Mouse (Mus musculus) forebrain, postnatal 0 days (tissue): Measurements from ENCODE around the gene AW011738. TPM values are rescaled to one million over a fixed set of nuclear protein-coding genes. Genes with fewer than 3 reads are reported as not detected.

Experiments
- ATAC-seq: fragments of 200-750 bp; cut with Nextera tagmentation; 2 replicates; pipeline ENCODE4 v1.8.0; 2017; ENCODE audit warnings: mild to moderate bottlenecking, moderate library complexity
- DNase-seq: peaks from one replicate; pipeline ENCODE4 v3.0.0-alpha.2; 2015
- H3K27ac ChIP-seq: fragments of 300-500 bp; sonication (generic); 2 replicates; pipeline ENCODE4 v1.5.1; 2014; ENCODE audit warnings: low read depth, mild to moderate bottlenecking, antibody characterized with exemption, low read length, moderate library complexity, mixed read lengths
- H3K27me3 ChIP-seq: fragments of 300-500 bp; sonication (generic); 2 replicates; pipeline ENCODE4 v1.6.1; 2014; ENCODE audit warnings: mild to moderate bottlenecking, low read length, mixed read lengths; ENCODE audit not compliant: insufficient read depth
- H3K36me3 ChIP-seq: fragments of 300-500 bp; sonication (generic); 2 replicates; pipeline ENCODE4 v1.6.1; 2014; ENCODE audit warnings: mild to moderate bottlenecking, moderate library complexity; ENCODE audit not compliant: insufficient read depth
- H3K4me1 ChIP-seq: fragments of 300-500 bp; sonication (generic); 2 replicates; pipeline ENCODE4 v1.6.1; 2014; ENCODE audit warnings: antibody characterized with exemption; ENCODE audit not compliant: insufficient read depth
- H3K4me2 ChIP-seq: fragments of 300-500 bp; sonication (generic); 2 replicates; pipeline ENCODE4 v1.6.1; 2014; ENCODE audit warnings: low read depth, mild to moderate bottlenecking, moderate library complexity
- H3K4me3 ChIP-seq: fragments of 300-500 bp; sonication (generic); 2 replicates; pipeline ENCODE4 v1.5.1; 2014; ENCODE audit warnings: low read depth, low read length, mixed read lengths
- H3K9ac ChIP-seq: fragments of 300-500 bp; sonication (generic); 2 replicates; pipeline ENCODE4 v1.6.1; 2014; ENCODE audit warnings: mild to moderate bottlenecking
- H3K9me3 ChIP-seq: fragments of 300-500 bp; sonication (generic); 2 replicates; pipeline ENCODE4 v1.6.1; 2016; ENCODE audit warnings: low read length
- CTCF ChIP-seq: sonication (generic); IDR thresholded peaks from 2 replicates; pipeline ENCODE4 v1.5.1; 2016; ENCODE audit warnings: antibody characterized with exemption, control low read depth, low read depth
- WGBS: fragments of 180-500 bp; shearing (Covaris S2); extraction: QIAGEN DNeasy Blood & Tissue Kit; methylation state at CpG from one replicate; pipeline ENCODE4 v1.1.7; 2014; 5-methylcytosine and 5-hydroxymethylcytosine counted together
- polyA plus RNA-seq: library from polyadenylated mRNA; unstranded; fragments of >200 nt; fragmentation: Nextera tagmentation; extraction: Ambion mirVana; gene quantifications from 2 replicates; pipeline ENCODE4 v1.2.1, GENCODE M21; 2015
- total RNA-seq: library from RNA; depleted of rRNA; stranded (reverse); fragments of >200 nt; gene quantifications from 2 replicates; pipeline ENCODE4 v1.2.3, GENCODE M21; 2014; rRNA removed

AW011738 gene
- total RNA-seq (3.5 and 5.7 TPM in 2 replicates), polyA plus RNA-seq (1.8 and 3.4 TPM in 2 replicates)

- Histone ChIP-seq H3K9me3 (no peaks in the 10 kb centered on the region), H3K27ac (peak within 1 kb of the TSS; percentile 67), H3K9ac (peak within 1 kb of the TSS; percentile 53), H3K27me3 (no peaks in the 10 kb centered on the region), H3K4me3 (peak within 1 kb of the TSS; percentile 58), H3K4me2 (peak within 1 kb of the TSS; percentile 95), H3K36me3 (no peaks in the 10 kb centered on the region), H3K4me1 (peaks cover 13% of the 10 kb centered on the region; the same call in 1 of the 2 replicates)
- WGBS, result under 1% methylated on average over 36 of the region's 39 CpGs
- peak; percentile 74 for DNase-seq
- no peak for TF ChIP-seq CTCF
- ATAC-seq, result peak; percentile 85
These were observed at the start of gene AW011738 for GRCm38 (mm10) chr4:156203001-156203412. Gene AW011738, plus strand, starts transcription at chr4:156203304.

GRCm38 (mm10) chr4:156154771-156155170 is 48.3 kb upstream of the AW011738 start:
- Histone ChIP-seq H3K27ac (no peak overlapping the region), H3K36me3 (no peaks in the 10 kb centered on the region), H3K4me1 (no peaks in the 10 kb centered on the region), H3K4me3 (no peak overlapping the region), H3K27me3 (no peaks in the 10 kb centered on the region), H3K9me3 (no peaks in the 10 kb centered on the region), H3K9ac (no peak overlapping the region), H3K4me2 (no peak overlapping the region)
- no peak for DNase-seq
- ATAC-seq, result no peak
- TF ChIP-seq CTCF, result no peak
- 97% methylated on average over 3 of the region's 3 CpGs for WGBS

GRCm38 (mm10) chr4:156166477-156166876 is 36.6 kb upstream of the AW011738 start:
- Histone ChIP-seq H3K27ac (no peak overlapping the region), H3K9me3 (no peaks in the 10 kb centered on the region), H3K9ac (no peak overlapping the region), H3K36me3 (peaks cover 82% of the 10 kb centered on the region), H3K4me1 (no peaks in the 10 kb centered on the region), H3K4me3 (no peak overlapping the region), H3K27me3 (no peaks in the 10 kb centered on the region), H3K4me2 (no peak overlapping the region)
- ATAC-seq (no peak), DNase-seq (no peak)
- TF ChIP-seq CTCF, result no peak
- WGBS, result 92% methylated on average over 9 of the region's 9 CpGs

GRCm38 (mm10) chr4:156168611-156169010 is 34.5 kb upstream of the AW011738 start:
- Histone ChIP-seq H3K36me3 (peaks cover 96% of the 10 kb centered on the region), H3K4me1 (no peaks in the 10 kb centered on the region), H3K4me2 (no peak overlapping the region), H3K4me3 (no peak overlapping the region), H3K27ac (no peak overlapping the region), H3K9me3 (no peaks in the 10 kb centered on the region), H3K27me3 (no peaks in the 10 kb centered on the region), H3K9ac (no peak overlapping the region)
- 95% methylated on average over 8 of the region's 8 CpGs for WGBS
- ATAC-seq (no peak), DNase-seq (no peak)
- no peak for TF ChIP-seq CTCF

- no peak for DNase-seq
- no peak overlapping the region for H3K4me3 ChIP-seq
- no peak overlapping the region for H3K27ac ChIP-seq
- WGBS, result 93% methylated on average over 10 of the region's 10 CpGs
- H3K9me3 ChIP-seq, result no peaks in the 10 kb centered on the region
- no peak for ATAC-seq
- no peak overlapping the region for H3K4me2 ChIP-seq
- no peaks in the 10 kb centered on the region for H3K27me3 ChIP-seq
- no peak overlapping the region for H3K9ac ChIP-seq
- H3K36me3 ChIP-seq, result peaks cover 97% of the 10 kb centered on the region
- no peaks in the 10 kb centered on the region for H3K4me1 ChIP-seq
- no peak for TF ChIP-seq CTCF
These were observed 34.0 kb upstream of the AW011738 start for GRCm38 (mm10) chr4:156169129-156169528.

GRCm38 (mm10) chr4:156171828-156172227 is 31.3 kb upstream of the AW011738 start:
- Histone ChIP-seq H3K4me1 (no peaks in the 10 kb centered on the region), H3K9ac (no peak overlapping the region), H3K36me3 (peaks cover 99% of the 10 kb centered on the region), H3K4me3 (no peak overlapping the region), H3K27ac (no peak overlapping the region), H3K27me3 (no peaks in the 10 kb centered on the region), H3K4me2 (no peak overlapping the region), H3K9me3 (no peaks in the 10 kb centered on the region)
- no peak for TF ChIP-seq CTCF
- 93% methylated on average over 11 of the region's 11 CpGs for WGBS
- ATAC-seq (no peak), DNase-seq (no peak)

GRCm38 (mm10) chr4:156177630-156178029 is 25.5 kb upstream of the AW011738 start:
- Histone ChIP-seq H3K36me3 (peaks cover 78% of the 10 kb centered on the region), H3K9me3 (no peaks in the 10 kb centered on the region), H3K9ac (no peak overlapping the region), H3K4me1 (peaks cover 20% of the 10 kb centered on the region), H3K27me3 (no peaks in the 10 kb centered on the region), H3K4me3 (no peak overlapping the region), H3K4me2 (no peak overlapping the region), H3K27ac (no peak overlapping the region)
- TF ChIP-seq CTCF, result no peak
- DNase-seq (no peak), ATAC-seq (no peak)
- 93% methylated on average over 9 of the region's 9 CpGs for WGBS
